Mouse (Mus musculus): ENCODE measurements around the gene Rnf185.

DNA sequence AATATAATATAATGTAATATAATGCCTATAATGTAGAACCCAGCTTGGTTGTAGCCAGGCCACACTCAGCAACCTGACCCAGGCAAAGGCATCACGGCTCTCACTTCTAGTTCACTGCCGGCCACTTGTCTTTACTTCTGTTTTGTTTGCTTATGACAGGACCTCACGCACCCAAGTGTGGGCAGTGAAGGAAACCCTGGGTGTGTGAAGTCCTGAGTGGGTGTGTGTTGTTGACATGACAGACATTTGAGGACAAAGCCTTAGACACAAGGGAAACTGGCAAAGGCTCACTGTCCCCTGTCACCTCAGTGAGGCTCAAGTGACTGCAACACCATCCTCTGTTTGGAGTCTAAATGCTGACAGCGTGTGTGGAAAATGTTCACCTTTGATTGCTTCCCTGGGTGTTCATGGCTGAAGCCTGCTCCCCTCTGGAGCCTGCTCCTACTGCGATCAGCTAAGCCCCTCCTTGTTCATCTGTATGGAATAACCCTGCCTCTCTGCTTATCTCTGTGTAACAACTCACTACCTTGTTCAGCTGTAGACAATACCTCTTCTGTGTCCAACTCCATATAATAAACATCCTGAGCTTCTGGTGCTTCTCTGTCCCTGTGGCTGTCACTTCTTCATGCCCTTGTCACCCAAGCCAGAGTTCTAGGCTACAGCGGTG, 70.9 kb downstream of the Rnf185 start:
- TF ChIP-seq CTCF (IDR thresholded peaks at IDR 0.05; ENCODE audit: insufficient read depth, low read depth, low read length) = no peak
- TF ChIP-seq POLR2A (IDR thresholded peaks at IDR 0.05; ENCODE audit: insufficient read depth, low read depth, low read length) = no peak
